Mouse (Mus musculus) NIH3T3 (cell line): ENCODE data around the gene Sbno2.

Experiments
- DNase-seq: peaks from one replicate; pipeline ENCODE4 v3.0.0-alpha.2; 2012; ENCODE audit warnings: low read depth

The Sbno2 gene

DNA sequence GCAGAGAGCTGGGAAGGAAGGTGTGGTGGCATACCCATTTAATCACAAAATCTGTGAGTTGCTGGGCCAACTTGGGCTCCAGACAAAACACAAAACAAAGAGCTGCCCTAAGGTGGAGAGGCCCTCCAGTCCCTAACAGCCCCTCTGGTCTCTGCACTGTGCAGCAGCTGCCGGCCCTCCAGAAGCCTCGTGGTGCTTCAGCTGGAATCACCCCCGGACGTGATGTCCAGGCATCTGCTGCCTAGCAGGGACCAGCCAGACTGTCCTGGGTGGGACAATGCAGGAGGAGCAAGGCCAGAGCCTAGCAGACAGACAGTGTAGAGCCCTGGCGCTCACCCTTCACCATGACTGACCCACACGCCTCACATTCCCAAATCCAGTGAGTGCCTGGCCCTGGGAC lies 13.8 kb downstream of the Sbno2 start:
- no peak for DNase-seq

DNA sequence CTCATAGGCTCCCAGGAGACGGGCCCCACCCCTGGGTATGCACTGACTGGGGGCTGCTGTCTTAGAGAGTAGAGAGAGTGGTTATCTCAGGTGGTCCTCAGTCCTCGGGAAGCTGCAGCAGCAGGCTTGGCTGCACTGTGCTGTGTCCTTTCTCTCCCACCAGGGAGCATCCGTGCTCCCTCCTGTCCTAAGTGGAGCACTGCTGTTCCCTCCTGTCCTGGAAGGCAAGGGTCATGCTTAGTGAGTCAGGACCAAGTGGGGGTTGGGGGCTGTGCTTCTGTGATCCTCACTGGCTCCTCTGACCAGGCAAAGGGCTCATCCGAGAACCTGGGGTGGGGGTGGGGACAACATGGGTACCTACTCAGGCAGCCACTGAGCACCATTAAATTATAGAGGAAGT lies 16.2 kb downstream of the Sbno2 start:
- DNase-seq: no peak

DNA sequence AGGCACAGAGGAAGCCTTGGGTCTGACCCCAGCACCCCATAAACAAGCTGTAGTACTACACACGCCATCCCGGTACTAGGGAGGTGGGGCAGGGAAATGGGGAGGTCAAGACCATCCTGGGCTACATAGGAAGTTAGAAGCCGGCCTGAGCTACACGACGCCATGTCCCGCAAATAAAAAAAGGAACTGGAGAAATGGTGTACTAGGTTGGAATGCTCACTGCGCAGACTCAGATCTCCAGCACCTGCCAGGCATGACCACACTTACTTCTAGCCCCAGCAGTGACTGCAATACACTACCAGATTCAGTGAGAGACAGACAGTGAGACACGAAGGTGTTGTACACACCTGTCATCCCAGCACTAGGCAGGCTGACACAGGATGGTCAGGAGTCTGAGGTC lies 17.9 kb downstream of the Sbno2 start:
- no peak for DNase-seq

DNA sequence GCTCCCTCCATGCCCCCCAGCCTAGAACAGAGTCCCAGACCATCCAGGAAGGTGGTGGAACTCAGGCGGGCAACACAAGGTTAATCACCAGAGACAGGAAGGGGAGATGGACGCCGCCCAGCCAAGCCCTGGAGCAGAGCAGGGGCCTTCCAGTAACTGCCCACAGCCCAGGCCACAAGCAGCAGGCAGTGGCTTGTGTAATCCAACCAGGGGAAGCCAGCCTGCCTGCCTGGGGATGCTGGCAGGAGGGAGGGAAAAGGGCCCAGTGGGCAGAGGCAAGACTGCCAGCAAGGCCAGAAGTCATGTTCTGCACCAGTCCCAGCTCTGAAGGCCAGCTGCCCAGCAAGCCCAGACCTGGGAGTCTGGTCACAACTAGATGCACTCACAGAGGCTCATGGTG lies 18.5 kb downstream of the Sbno2 start:
- DNase-seq: peak; percentile 52

DNA sequence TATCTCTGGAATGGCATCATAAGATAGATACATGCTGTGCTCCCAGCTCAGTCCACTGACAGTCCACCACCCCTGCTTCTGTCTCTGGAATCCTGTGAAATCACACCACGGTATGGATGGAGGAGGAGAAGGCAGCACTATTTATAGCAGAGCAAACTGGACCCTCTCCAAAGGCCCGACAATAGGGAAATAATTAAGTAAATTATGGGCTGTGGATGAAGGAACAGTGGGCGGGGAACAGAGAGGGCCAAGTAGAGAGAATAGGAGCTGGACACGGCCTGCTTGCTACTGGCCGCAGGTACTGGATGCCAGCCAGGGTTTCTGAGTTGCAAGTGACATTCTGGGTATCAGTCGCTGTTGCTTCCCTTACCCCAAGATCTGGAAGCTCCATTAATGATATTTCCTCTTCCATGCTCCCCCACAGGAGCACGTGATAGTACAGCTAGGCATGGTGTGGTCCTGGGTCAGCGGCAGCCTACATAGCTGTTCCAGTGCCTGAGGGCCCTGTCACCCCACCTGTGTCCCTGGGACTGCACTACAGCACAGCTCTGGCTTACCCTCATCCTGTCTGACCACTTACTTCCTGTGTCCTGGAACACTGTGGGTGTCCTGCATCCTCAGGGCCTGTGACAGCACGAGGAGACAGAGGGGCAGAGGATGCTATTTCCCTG lies 20.4 kb downstream of the Sbno2 start:
- peak; percentile 87 for DNase-seq

DNA sequence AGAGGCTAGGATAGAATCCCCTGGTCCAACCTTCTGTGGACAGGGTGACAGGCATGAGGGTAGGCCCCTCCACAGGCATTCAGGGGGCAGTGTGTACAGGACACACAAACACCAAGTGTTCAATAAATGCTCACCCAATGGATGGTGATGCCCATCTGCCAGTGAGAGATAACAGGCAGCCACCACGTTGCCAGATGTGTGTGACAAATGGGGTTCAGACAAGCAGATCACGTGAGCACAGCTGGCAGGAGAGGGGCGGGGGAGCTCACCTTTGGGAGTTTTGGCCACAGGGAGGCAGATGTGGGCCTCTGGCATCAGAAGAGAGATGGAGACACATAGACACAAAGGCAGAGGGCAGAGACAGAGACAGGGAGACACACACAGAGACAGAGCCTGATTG lies 24.3 kb downstream of the Sbno2 start:
- DNase-seq: no peak

DNA sequence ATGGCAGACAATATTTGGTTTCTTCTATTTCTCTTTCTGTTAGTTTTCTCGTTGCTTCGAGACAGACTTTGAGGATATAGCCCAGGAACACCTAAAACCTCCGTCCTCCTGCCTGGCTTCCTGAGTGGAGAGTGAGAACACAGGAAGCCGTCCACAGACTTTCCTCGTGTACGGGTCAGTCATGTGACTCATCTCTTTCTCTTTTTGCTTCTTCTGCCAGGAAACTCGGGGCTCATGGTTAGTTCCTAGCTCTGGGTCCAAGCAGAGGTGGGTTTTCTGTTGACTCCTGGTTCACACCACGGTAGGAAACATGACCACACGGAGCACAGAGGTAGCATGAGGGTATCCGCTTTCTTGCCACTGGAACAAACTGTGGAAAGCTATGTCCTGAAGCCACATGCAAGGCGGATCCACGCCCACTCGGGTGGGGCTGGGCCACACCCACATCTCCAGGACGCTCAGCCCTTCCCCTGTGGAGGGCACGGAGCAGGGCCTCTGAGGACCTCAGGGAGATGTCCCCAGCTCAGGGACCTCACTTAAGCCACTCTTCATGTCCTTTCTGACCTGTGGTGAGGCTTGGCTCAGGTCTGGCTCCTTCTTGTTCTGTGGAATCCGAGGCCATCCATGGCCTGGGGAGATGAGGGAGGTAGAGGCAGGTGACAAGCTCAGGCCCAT lies 24.8 kb downstream of the Sbno2 start:
- no peak for DNase-seq

DNA sequence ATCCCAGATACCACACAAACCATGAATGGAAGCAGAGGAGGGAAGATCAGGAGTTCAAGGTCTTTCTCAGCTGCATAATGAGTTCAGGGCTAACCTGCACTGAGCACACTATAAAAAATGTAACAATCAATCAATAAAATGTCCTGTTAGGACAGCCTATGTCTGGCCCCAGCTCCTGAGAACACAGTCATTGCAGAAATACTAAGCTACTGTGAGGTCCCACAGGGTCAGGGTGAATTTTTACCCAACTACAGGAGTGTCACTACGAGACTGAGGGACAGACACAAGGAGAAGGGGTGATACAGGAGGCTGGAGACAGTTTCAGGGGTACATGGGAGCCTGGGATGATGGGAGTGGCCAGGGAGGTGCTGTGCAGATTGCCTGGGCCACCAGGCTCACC lies 27.0 kb downstream of the Sbno2 start:
- DNase-seq: no peak

DNA sequence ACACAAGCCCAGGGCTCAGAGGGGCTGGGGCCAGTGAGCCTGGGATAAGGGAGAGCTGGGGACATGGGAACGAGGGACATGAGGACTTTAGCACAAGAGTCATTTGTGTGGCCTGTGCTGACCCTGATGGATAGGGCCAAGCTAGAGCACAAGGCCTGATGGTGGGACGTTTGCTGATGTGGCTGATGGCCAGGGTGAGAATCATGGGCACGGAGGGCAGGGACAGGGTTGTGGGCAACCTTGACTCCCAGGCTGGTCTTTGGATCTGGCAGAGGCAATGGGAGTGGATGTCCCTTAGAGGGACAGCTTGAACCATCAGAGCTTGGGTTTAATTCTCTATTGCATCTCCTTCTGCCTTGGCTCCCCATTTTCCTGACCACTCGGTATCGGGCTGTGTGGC lies 28.1 kb downstream of the Sbno2 start:
- DNase-seq: no peak

DNA sequence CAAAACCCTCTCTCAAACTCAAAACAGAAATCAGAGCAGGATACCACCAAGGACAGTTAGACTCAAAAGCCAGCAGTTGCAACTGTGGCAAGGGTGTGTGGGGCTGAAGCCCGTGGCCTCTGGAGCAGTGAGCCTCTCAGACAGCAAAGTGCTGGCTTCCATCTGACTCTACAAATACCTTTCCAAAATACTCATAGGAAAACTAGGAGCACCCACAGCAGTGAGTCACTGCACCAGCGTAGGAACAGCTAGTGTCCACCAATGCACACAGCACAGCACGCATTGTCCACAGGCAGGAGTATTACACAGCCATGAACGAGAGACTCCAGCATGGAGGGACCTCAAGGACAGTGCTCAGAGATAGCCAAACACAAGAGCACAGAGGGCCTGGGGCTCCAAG lies 29.0 kb downstream of the Sbno2 start:
- peak; percentile 60 for DNase-seq

DNA sequence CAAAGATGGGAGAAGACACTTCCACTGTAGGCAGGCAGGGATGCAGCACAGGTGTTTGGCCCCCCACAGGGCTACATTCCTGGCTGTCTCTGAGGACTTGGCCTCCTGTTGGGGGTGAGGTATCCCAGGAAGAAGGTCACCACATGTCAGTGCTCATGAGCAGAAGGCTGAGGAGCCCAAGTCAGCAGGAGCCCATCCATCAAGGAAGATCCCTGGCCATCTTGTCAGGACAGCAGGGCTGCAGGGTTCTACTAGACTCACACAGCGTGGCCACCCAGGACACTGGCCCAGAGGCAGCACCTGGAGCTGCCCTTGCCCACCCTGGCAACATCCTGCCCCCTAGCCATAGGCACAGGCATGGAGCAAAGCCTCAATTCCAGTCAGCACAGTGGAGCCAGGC lies 29.4 kb downstream of the Sbno2 start:
- DNase-seq: peak; percentile 20

DNA sequence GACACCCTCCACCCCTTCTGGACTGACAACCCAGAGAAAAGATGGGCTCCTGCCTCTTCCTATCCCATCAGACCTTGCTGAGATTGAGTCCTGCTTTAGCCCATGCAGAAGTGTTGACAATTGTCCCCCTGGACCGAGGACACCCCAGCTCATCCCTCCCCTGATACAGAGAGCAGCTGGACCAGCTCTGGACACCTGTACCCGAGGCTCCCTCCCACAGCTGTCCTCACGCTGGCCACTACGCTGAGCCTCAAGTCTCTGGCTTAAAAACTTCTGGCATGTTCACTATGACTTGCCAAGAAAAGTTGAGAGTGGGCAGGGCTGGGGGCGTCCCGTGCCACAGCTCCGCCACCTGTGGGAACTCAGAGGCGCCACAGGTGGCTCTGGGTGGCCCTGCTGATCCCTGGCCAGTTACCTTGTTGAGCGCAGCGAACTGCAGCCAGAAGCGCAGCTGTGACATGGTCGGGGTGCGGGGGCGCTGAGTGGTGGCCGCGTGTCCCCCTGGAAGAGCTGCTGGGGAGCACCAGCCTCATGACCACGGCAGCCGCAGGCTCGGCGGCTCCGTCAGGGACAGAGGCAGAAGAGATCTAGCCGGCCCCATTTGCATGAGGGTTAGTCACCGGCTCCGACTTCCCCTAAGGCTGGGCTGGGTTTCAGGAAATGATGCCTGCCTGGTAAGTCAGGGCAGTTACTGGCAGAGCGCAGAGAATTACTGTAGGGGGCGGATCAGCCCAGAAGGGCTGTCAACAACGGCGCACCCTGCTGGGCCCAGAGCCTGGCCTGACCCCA lies 30.4 kb downstream of the Sbno2 start:
- DNase-seq: peak; percentile 96

DNA sequence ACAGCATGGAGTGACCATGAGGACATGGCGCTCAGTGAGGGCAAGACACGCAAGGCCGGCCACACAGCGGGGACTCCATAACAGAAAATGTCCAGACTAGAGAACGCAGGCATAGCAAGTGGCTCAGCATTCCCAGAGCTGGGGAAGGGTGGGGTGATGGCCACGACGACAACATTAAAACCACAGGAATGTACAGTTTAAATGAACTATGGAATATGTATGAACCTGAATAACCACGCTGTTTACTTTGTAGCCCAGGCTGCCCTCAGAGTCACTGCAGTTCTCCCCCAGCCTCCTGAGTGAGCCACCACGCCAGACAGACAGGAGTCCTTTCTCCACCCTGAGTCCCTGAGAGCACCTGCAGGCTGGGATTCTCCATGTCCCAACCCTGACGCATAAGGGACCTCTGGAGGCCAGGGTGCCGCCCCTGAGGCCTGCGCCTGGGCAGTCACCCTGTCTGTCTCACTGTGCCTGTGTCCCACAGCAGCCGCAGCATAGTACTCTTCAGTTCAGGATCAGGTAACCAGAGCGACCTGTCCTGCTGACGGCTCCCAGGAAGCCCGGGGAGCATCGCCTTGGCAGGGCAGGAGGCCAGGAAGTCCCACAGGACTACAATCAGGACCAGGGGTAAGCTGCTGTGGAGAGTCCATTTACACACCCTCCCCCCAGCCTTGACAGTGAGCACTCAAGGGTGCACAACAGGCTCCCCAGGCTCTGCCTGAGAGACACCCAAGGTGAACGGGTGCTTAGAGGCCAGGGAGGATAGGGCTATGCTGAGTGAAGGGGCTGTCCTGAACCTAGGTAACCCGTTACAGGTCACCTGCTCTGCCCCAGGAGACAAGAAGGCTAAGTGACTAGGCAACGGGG lies 32.5 kb downstream of the Sbno2 start:
- peak; percentile 37 for DNase-seq

DNA sequence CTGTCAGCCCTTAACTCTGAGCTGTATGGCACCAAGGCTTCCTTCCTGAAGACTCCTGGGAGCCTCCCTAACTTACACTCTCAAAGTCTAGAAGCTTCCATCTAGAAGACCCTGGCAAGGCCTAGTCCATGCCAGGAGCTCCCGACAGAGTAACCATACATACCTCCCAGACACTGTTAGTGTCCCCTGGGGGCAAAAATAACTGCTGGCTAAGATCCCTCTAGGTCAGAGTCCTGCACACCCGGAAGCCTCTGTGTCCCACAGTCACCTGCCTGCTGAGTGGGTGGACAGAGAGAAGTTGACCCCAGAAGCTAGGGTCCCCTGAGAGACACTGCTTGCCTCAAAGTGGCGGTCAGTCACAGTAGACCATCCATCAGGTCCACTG lies 33.9 kb downstream of the Sbno2 start:
- DNase-seq: no peak

DNA sequence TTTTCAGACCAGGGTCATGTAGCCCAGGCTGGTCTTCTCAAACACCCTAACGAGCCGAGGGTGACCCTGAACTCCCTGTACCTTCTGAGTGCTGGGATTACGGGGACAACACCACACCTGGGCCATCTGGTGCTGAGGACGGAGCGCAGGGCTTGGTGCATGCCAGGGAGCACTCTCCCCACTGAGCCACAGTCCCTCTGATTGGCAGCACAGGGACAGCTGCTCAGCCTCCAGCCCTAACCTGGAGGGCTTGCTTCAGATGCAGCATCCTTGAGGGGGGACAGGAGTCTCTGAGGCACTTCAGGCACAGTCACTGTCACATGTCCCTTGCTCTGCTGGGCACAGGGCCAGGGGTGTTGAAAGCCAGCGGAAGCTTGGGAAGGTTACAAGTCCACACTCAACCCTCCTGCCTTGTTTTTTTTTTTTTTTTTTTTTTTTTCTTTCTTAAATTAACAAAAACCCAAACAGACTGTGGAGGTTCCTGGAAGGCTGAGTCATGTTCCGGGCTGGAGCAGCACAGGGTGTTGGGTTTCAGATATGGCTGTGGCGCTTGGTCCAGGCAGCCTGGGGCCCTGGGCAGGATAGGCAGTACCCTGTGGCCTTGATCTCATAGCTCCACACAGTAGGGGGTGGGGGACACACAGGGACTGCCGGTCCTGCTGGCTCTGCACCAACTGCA lies 34.4 kb downstream of the Sbno2 start:
- DNase-seq: peak; percentile 93

DNA sequence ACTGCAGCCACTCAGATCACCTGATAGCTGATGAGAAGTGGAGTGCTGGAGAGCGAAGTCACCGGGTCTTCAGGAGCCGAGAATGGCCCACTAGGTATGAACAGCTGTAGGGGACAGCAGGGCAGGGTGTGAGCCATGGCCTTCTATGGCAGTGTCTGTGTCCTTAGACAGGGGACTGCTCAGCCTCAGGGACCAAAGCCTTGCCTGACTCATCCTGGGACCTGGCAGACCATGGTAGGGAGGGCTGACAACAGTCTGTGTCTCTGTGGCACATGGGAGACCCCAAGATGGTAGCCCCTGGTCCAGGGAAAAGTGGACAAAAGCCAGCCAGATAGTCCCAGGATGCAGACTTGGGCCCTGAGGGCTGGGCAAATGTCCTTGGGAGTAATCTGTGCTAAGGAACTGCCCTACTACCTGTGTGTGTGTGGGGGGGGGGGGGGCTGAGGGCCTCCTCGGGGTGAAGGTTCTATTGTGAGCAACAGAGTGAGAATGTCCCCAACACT lies 35.4 kb downstream of the Sbno2 start:
- DNase-seq: no peak

DNA sequence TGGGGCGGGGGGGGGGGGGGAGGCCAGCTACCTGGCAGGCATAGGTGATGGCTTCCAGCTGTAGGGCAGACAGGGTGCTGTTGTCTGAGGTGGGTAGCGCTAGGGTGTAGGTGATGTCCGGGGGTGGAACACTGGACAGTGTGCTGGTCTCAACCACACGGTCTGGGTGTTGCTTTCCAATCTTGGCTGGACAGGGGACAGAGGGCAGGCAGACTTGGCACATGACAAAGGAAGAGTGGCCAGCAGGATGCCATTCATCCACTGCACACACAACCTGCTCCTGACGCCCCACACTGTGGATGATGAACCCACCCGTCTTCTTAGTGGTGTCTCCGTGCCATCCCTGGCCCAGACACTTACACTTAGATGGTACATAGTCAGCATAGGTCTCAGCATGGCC lies 36.1 kb downstream of the Sbno2 start:
- no peak for DNase-seq

DNA sequence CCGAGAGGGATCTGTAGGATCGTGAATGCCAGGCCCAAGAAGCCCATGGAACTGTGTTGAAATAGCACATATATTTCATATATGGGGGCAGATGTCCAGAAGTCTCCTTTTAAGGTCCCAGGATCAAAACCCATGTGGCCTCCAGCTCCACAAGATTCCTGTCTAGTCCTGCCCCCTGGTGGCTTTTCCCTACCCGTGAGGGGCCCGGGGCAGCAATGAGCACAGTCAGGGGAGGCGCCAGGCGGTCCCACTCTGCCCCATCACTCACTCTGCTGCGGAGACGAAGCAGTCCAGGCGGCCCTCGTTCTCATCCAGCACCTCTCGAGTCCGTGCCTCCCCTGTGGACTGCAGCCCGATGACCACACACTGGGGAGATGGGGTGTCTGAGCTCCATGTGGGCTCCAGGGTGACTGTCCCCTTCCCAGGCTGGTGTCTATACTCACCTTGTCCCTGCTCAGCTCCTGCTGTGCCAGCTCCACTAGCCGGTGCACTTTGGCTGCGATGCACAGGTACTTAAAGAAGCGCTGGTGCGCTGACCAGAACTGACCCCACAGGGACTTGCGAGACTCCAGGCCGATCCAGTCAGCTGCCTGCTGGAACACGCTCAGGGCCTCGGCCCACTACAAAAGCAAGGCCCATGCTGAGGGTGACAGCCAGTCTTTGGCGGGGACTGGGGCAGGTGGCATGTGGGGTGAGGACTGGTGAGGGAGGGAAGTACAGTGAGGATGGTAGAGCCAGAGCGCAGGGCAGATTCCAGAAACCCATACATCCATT lies 41.3 kb downstream of the Sbno2 start:
- peak; percentile 46 for DNase-seq

DNA sequence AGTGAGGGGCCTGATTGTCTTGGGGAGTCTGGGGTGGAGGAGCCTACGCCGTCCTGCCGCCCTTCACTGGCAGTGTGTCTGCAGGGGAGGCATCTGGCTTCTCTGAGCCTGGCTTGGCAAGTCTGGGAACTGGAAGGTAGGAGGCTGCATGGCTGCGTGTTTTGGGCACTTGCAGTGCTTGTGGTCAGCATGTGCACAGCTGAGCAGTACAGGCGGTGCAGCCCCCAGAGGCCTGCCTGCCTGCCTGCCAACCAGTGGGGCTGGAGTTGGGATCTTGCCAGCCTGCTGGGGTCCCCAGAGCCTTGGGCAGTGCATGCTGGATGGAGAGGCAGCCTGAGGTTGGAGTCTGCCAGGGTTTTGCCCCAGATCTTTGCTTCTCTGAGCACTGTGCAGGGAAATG lies 42.3 kb downstream of the Sbno2 start:
- DNase-seq: peak; percentile 59

DNA sequence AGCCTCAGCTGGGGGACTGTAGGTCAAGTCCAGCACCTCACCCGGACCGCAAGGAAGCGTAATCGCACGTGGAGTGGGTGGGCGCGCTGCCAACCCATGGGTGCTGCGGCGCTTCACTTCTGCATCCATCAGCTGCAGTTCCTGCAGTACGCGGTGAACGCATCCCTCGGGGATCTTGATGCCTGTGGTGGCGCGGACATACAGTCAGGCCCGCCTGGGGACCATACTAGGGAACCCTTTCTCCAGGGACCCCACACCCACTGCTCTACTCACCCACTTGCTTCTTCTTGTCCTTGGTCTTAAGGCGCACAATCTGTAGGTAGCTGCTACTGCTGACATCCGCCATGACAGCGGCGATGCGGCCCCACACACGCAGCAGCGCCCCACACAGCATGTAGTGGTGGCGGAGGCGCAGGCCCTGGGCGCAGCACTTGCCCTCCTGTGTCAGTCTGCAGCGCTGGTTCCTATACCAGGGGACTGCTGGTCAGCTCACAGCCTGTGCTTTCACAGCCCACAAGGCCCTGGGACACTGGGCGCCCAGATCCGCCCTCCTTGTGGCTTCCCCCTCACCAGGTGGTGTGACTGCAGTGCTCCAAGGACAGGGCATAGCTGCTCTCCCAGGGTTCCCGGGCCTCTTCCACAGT lies 47.6 kb downstream of the Sbno2 start:
- no peak for DNase-seq
